Comparison of ENCODE assay signal across 8 mouse cellular contexts in the genomic region with DNA sequence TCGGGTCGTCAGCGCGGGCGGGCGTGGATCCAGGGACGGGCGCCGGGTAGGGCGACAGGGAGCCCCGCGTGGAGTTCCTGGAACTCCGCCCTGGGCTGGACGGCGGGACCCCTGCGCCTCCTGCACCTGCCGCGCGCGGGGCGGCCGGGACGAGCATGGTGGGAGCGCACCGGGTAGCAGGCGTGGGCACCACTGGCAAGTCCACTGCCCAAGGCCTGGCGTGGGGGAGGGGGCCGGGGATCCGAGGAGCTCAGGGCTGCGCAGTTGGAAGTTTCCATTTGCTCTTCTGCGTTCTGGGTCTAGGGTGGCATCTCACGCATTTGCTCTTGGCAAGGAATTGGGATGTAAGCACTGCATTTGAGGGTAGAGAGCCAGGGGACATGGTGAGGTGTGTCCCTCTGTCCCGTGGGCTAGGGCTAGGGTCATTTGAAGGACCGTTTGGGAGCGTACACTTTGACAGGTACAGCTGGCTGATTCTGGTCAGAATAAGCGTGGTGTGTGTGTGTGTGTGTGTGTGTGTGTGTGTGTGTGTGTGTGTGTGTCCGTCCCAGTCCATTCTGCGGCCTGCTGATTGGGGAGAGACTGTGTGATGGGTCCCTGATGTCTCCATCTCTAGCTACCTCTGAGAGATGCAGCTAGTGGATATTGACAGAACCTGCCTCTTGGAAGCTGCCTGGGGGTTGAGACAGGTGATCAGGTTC. TPM values are rescaled to one million over a fixed set of nuclear protein-coding genes. Genes with fewer than 3 reads are reported as not detected.
DNase-seq lines count a peak whose midpoint lies in the region; ATAC-seq and TF ChIP-seq lines count a peak whose summit lies in the region.

No protein-coding gene starts in this region.

- TF ChIP-seq CTCF in gastrocnemius, adult 2 months (IDR thresholded peaks at IDR 0.05): no peak
- no peak for TF ChIP-seq CTCF in midbrain, postnatal 0 days (IDR thresholded peaks at IDR 0.05)

- peak overlapping the region; percentile 57 for H3K4me3 ChIP-seq in gastrocnemius, adult 2 months
- H3K4me3 ChIP-seq in midbrain, postnatal 0 days (ENCODE audit: low read depth, low read length): peak overlapping the region; percentile 67

- peak overlapping the region; percentile 76 for H3K4me2 ChIP-seq in midbrain, postnatal 0 days (ENCODE audit: low read depth, low read length, poor library complexity, severe bottlenecking)

- ATAC-seq in cerebellum, adult (ENCODE audit: insufficient number of reproducible peaks, low FRiP score, low TSS enrichment): peak; percentile 9; the same call in 1 of the 2 replicates
- peak; percentile 6; the same call in 1 of the 2 replicates for ATAC-seq in frontal cortex, adult (ENCODE audit: low TSS enrichment)
- ATAC-seq in midbrain, postnatal 0 days (ENCODE audit: low FRiP score): peak; percentile 53

- no peaks in the 10 kb centered on the region for H3K27me3 ChIP-seq in midbrain, postnatal 0 days (ENCODE audit: insufficient read depth, low read length)

- no peak for DNase-seq in gastrocnemius, adult 2 months
- no peak for DNase-seq in gastrocnemius, postnatal 14 days
- peak; percentile 38 to 66 for DNase-seq in left cerebral cortex, postnatal 36 days (ENCODE audit: low spot score in 2 of 2)
- DNase-seq in midbrain, postnatal 0 days (ENCODE audit: low spot score): peak; percentile 36
- no peak for DNase-seq in thymus, postnatal 14 days
- no peak for DNase-seq in urinary bladder, postnatal 4 days (ENCODE audit: low spot score in 2 of 2)

- 7% methylated on average over 34 of the region's 38 CpGs for WGBS in midbrain, postnatal 0 days

- no peaks in the 10 kb centered on the region for H3K36me3 ChIP-seq in midbrain, postnatal 0 days (ENCODE audit: insufficient read depth, low read length)

- H3K27ac ChIP-seq in gastrocnemius, adult 2 months: no peak overlapping the region
- peak overlapping the region; percentile 81 for H3K27ac ChIP-seq in midbrain, postnatal 0 days (ENCODE audit: low read depth, low read length)

- H3K4me1 ChIP-seq in midbrain, postnatal 0 days (ENCODE audit: insufficient read depth, low read length): peaks cover 31% of the 10 kb centered on the region; the same call in 1 of the 2 replicates

- H3K9me3 ChIP-seq in midbrain, postnatal 0 days (ENCODE audit: low read length): no peaks in the 10 kb centered on the region

- intact Hi-C loops in gastrocnemius, adult 2 months (cut with DNase I): no loop called here
- intact Hi-C loops in gastrocnemius, postnatal 14 days (cut with DNase I; ENCODE audit: low total_unique reads): no loop called here
- intact Hi-C loops in left cerebral cortex, postnatal 36 days (cut with DNase I): loop anchor here (2.0 to 5.0 kb wide), 3 partner anchors 36 to 69 kb away; no protein-coding TSS in a partner anchor

- H3K9ac ChIP-seq in midbrain, postnatal 0 days (replicated peaks; ENCODE audit: low read length, poor library complexity, severe bottlenecking): peak overlapping the region; percentile 73

RNA-seq across cellular contexts. Expression of a gene that starts 0.5 kb away (rescaled TPM):
- under 1 TPM in 1 of 2 experiments, not detected in 1; 0.18 TPM for total RNA-seq in gastrocnemius, adult 2 months (2021)
- under 1 TPM; 0.27 to 0.29 TPM for total RNA-seq in gastrocnemius, postnatal 14 days (2021)
- total RNA-seq in left cerebral cortex, postnatal 36 days (2021): 100 to 1,000 TPM; 208 to 212 TPM
- total RNA-seq in midbrain, postnatal 0 days (2014; rRNA removed): 23.0 and 25.4 TPM in 2 replicates
- polyA plus RNA-seq in midbrain, postnatal 0 days (2015; fragmentation: Nextera tagmentation; extraction: Ambion mirVana): 10.9 and 11.6 TPM in 2 replicates

Comparison
In these comparisons a context has a peak if more than half of its experiments do, and no peak if none do; other contexts are left out.
1. DNase-seq: peak in left cerebral cortex, postnatal 36 days (2 of 2) and midbrain, postnatal 0 days (single experiment); none in gastrocnemius, adult 2 months (single experiment), gastrocnemius, postnatal 14 days (single experiment), thymus, postnatal 14 days (single experiment) and urinary bladder, postnatal 4 days (0 of 2).
2. RNA of a gene that starts 0.5 kb away (total RNA-seq): 208 to 212 TPM in left cerebral cortex, postnatal 36 days and 23.0 to 25.4 TPM in midbrain, postnatal 0 days; 0.27 to 0.29 TPM in gastrocnemius, postnatal 14 days and 0.18 TPM in gastrocnemius, adult 2 months; every median in the first group is over 10 times any median in the second.
3. Peak in every context shown above with its lines, with median percentiles within 50 percentile points of each other: ATAC-seq.